Mouse (Mus musculus) lung, embryonic 14.5 days (tissue): ENCODE results near the gene Mindy3. TPM values are rescaled to one million over a fixed set of nuclear protein-coding genes. Genes with fewer than 3 reads are reported as not detected.
"Not testable (repeated sequence)": the region's sequence is repeated elsewhere in the genome, so short reads cannot be mapped to it uniquely, and the experiment has no call there.

Source experiments
- ATAC-seq: fragments of 200-750 bp; cut with Nextera tagmentation; 2 replicates; pipeline ENCODE4 v1.8.0; 2017; ENCODE audit warnings: mild to moderate bottlenecking, moderate TSS enrichment, moderate library complexity; ENCODE audit not compliant: insufficient read depth
- DNase-seq: peaks from one replicate; pipeline ENCODE4 v3.0.0-alpha.2; 2015
- H3K27ac ChIP-seq: fragments of 300-500 bp; sonication (generic); 2 replicates; pipeline ENCODE4 v1.5.1; 2014; ENCODE audit warnings: low read depth, mild to moderate bottlenecking, moderate library complexity
- H3K27me3 ChIP-seq: fragments of 300-500 bp; sonication (generic); 2 replicates; pipeline ENCODE4 v1.6.1; 2014; ENCODE audit warnings: low read length, control low read depth; ENCODE audit not compliant: insufficient read depth
- H3K36me3 ChIP-seq: fragments of 300-500 bp; sonication (generic); 2 replicates; pipeline ENCODE4 v1.6.1; 2014; ENCODE audit warnings: control low read depth; ENCODE audit not compliant: insufficient read depth
- H3K4me1 ChIP-seq: fragments of 300-500 bp; sonication (generic); 2 replicates; pipeline ENCODE4 v1.6.1; 2014; ENCODE audit warnings: antibody characterized with exemption, control low read depth; ENCODE audit not compliant: insufficient read depth
- H3K4me2 ChIP-seq: fragments of 300-500 bp; sonication (generic); 2 replicates; pipeline ENCODE4 v1.6.1; 2014; ENCODE audit warnings: mild to moderate bottlenecking
- H3K4me3 ChIP-seq: fragments of 300-500 bp; sonication (generic); 2 replicates; pipeline ENCODE4 v1.5.1; 2014; ENCODE audit warnings: low read depth, low read length
- H3K9ac ChIP-seq: fragments of 300-500 bp; sonication (generic); 2 replicates; pipeline ENCODE4 v1.6.1; 2014
- H3K9me3 ChIP-seq: fragments of 300-500 bp; sonication (generic); 2 replicates; pipeline ENCODE4 v1.6.1; 2016; ENCODE audit warnings: low read depth, low read length, control low read depth
- CTCF ChIP-seq: IDR thresholded peaks from 2 replicates; pipeline ENCODE4 v1.5.1; 2016; ENCODE audit warnings: antibody characterized with exemption, low read depth
- WGBS: fragments of 180-500 bp; shearing (Covaris S2); extraction: QIAGEN DNeasy Blood & Tissue Kit; methylation state at CpG from one replicate; pipeline ENCODE4 v1.1.7; 2014; 5-methylcytosine and 5-hydroxymethylcytosine counted together
- polyA plus RNA-seq: library from polyadenylated mRNA; unstranded; fragments of >200 nt; fragmentation: Nextera tagmentation; extraction: Ambion mirVana; gene quantifications from 2 replicates; pipeline ENCODE4 v1.2.1, GENCODE M21; 2014

Mindy3 gene
- 30.7 and 34.3 TPM in 2 replicates for polyA plus RNA-seq

DNA sequence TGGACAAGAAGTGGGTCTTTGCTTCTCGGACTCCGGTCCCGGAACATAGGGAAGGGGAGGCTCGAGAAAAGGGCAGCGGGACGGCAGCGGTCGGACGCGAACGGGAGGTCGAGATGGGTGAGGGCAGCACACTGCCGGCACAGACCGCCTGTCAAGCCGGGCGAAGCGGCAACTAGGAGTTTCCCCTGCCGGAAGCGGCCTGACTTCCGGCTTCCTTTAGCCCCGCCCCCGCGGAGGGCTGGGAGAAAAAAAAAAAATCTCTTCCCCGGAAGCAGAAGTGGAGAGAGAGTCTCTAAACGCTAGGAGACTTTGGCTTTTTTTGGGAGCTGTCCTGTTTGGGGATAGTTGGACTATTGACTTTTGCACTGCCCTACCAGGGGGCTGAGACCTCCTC, at the start of gene Mindy3:
Gene Mindy3, minus strand, starts transcription at position 209 of the 394 bp plus-strand sequence.
- DNase-seq (peak; percentile 95), ATAC-seq (peak; percentile 93)
- Histone ChIP-seq H3K9me3 (no peaks in the 10 kb centered on the region), H3K4me3 (peak within 1 kb of the TSS; percentile 84), H3K4me2 (peak within 1 kb of the TSS; percentile 87), H3K27ac (peak within 1 kb of the TSS; percentile 54; the same call in 1 of the 2 replicates), H3K4me1 (peaks cover 4% of the 10 kb centered on the region; the same call in 1 of the 2 replicates), H3K9ac (peak within 1 kb of the TSS; percentile 76), H3K36me3 (no peaks in the 10 kb centered on the region), H3K27me3 (no peaks in the 10 kb centered on the region)
- no peak for TF ChIP-seq CTCF
- WGBS, result under 1% methylated on average over 25 of the region's 25 CpGs

DNA sequence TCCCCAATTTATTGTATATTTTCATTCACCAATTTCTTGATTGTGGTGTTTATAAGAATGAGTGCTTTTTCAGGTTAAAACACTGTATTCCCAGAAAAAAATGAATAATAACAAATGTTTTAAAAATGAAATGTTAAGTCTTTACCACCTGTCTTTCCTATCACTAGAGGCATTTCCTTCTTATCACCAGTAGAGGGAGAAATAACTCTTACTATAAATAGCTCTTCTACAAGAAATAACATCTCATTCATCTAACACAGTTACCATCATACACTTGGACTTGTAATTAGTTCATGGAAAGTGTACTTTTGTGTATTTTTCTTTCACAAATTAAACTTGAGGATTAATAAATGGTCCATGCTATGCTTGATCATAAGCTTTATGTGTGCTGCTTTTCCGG, 40.5 kb upstream of the Mindy3 start:
- no peak overlapping the region for H3K4me2 ChIP-seq
- peak; percentile 50 for TF ChIP-seq CTCF
- DNase-seq (peak; percentile 9), ATAC-seq (no peak)
- no peaks in the 10 kb centered on the region for H3K9me3 ChIP-seq
- no peaks in the 10 kb centered on the region for H3K4me1 ChIP-seq
- no peak overlapping the region for H3K9ac ChIP-seq
- H3K4me3 ChIP-seq, result no peak overlapping the region
- WGBS, result 80% methylated on average over 1 of the region's 1 CpGs
- H3K27ac ChIP-seq, result no peak overlapping the region
- H3K27me3 ChIP-seq, result no peaks in the 10 kb centered on the region
- no peaks in the 10 kb centered on the region for H3K36me3 ChIP-seq

DNA sequence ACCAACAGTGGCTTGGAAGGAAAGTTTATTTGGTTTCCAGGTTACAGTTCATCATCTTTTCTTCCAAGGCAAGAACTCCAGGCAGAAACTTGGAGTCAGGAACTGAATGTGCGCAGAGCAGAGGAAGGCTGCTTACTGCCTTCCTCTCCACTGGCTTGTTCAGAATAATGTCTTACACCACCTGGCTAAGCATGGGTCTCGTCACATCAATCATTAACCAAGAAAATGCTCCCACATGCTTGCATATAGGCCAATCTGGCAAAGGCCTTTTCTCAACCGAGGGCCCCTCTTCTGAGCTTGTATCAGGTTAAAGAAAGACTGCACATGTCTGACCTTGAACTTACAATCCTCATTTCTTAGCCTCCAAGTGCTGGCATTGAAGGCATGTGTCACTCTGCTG, 30.8 kb upstream of the Mindy3 start:
- no peak for TF ChIP-seq CTCF
- H3K4me1 ChIP-seq, result no peaks in the 10 kb centered on the region
- no peak overlapping the region for H3K4me3 ChIP-seq
- H3K4me2 ChIP-seq, result no peak overlapping the region
- no peak for DNase-seq
- no peaks in the 10 kb centered on the region for H3K36me3 ChIP-seq
- H3K27ac ChIP-seq, result no peak overlapping the region
- H3K9ac ChIP-seq, result no peak overlapping the region
- no peaks in the 10 kb centered on the region for H3K9me3 ChIP-seq
- no peak for ATAC-seq
- WGBS, result 75% methylated on average over 3 of the region's 3 CpGs
- no peaks in the 10 kb centered on the region for H3K27me3 ChIP-seq

DNA sequence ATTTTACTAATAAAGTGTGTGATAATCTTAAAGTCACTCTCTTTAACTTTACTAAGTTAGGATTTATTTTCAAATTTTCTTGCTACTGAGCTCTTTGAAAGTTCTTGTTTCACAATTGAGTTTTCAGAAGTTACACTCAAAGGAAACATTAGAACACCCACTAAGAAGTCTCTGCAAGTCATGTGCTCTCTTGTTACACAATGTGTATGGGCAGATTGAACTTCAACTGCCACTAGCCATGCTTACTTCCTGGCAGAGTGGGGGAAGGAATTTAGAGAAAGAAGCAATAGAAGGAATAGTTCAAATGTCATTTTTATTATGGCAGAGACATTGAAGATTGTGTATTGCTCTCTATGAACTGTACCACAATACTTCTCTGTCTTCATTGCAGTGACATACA, 20.9 kb upstream of the Mindy3 start:
- no peak overlapping the region for H3K27ac ChIP-seq
- H3K9me3 ChIP-seq, result no peaks in the 10 kb centered on the region
- no peak for DNase-seq
- no peak for ATAC-seq
- no peaks in the 10 kb centered on the region for H3K4me1 ChIP-seq
- H3K4me3 ChIP-seq, result no peak overlapping the region
- no peaks in the 10 kb centered on the region for H3K27me3 ChIP-seq
- no peak overlapping the region for H3K4me2 ChIP-seq
- H3K9ac ChIP-seq, result no peak overlapping the region
- H3K36me3 ChIP-seq, result no peaks in the 10 kb centered on the region
- no peak for TF ChIP-seq CTCF

DNA sequence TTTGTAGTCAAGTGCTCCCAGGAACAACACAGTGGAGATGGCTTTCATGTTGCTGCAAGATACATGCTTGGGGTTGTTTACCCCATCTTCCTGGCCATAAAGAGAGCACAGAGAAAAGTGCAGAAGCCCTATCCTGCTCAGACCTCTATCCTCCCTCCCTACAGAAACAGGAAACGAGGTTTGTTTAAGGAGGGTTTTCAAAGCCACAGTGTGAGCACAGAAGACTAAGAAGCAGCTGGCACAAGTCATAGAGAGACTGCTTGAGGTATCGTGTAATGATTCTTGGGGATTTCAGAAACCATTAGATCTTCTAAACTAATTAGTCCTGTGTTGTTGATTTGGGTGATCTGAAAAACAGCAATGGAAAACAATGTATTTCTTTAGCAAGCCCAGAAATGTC, 20.3 kb upstream of the Mindy3 start:
- no peak overlapping the region for H3K4me2 ChIP-seq

DNA sequence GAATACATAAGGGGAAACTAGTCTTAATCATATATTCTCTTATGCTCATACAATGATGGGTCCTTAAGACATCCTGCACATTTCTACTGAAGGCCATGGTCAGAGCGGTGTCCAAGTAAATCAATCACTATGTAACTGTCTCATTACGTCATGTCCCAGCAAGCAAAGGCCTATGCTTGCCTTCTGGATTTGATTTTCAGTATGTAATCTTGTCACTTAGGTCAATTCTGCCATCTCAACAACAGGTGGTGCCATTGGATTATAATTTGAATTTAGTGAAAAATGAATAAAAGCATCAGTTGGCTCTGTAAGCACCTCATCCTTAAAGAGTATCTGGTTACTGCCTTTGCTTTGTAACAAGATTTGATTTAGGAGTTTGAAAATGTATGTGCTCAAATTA, 18.9 kb upstream of the Mindy3 start:
- no peak overlapping the region for H3K27ac ChIP-seq
- H3K36me3 ChIP-seq, result no peaks in the 10 kb centered on the region
- no peak overlapping the region for H3K4me3 ChIP-seq
- ATAC-seq (no peak), DNase-seq (peak; percentile 48)
- H3K4me1 ChIP-seq, result no peaks in the 10 kb centered on the region
- WGBS, result 66% methylated on average over 2 of the region's 2 CpGs
- H3K4me2 ChIP-seq, result no peak overlapping the region
- H3K27me3 ChIP-seq, result no peaks in the 10 kb centered on the region
- H3K9me3 ChIP-seq, result no peaks in the 10 kb centered on the region
- TF ChIP-seq CTCF, result 0 out of 2 replicates have a peak, but pooled peaks have one; percentile 26
- H3K9ac ChIP-seq, result no peak overlapping the region

More for the DNA sequence above, 20.3 kb upstream of the Mindy3 start:
- Histone ChIP-seq H3K27ac (no peak overlapping the region), H3K27me3 (no peaks in the 10 kb centered on the region), H3K4me1 (no peaks in the 10 kb centered on the region), H3K36me3 (no peaks in the 10 kb centered on the region), H3K9me3 (no peaks in the 10 kb centered on the region), H3K4me3 (no peak overlapping the region), H3K9ac (no peak overlapping the region)
- WGBS, result 40% methylated on average over 2 of the region's 2 CpGs
- DNase-seq (no peak), ATAC-seq (no peak)
- no peak for TF ChIP-seq CTCF

GRCm38 (mm10) chr2:12432055-12432454, 12.8 kb upstream of the Mindy3 start:
- H3K4me2 ChIP-seq, result no peak overlapping the region
- ATAC-seq, result peak; percentile 6; the same call in 1 of the 2 replicates
- H3K27me3 ChIP-seq, result no peaks in the 10 kb centered on the region
- no peak for TF ChIP-seq CTCF
- peak; percentile 14 for DNase-seq
- no peak overlapping the region for H3K4me3 ChIP-seq
- no peaks in the 10 kb centered on the region for H3K4me1 ChIP-seq
- WGBS, result 63% methylated on average over 1 of the region's 1 CpGs
- H3K9ac ChIP-seq, result no peak overlapping the region
- no peak overlapping the region for H3K27ac ChIP-seq
- H3K9me3 ChIP-seq, result no peaks in the 10 kb centered on the region
- H3K36me3 ChIP-seq, result no peaks in the 10 kb centered on the region

- no peak overlapping the region for H3K27ac ChIP-seq
- DNase-seq, result no peak
- no peak overlapping the region for H3K9ac ChIP-seq
- H3K4me2 ChIP-seq, result no peak overlapping the region
- no peaks in the 10 kb centered on the region for H3K9me3 ChIP-seq
- no peak for TF ChIP-seq CTCF
- H3K27me3 ChIP-seq, result no peaks in the 10 kb centered on the region
- H3K4me3 ChIP-seq, result no peak overlapping the region
- ATAC-seq, result no peak
- no peaks in the 10 kb centered on the region for H3K36me3 ChIP-seq
- 67% methylated on average over 3 of the region's 3 CpGs for WGBS
- H3K4me1 ChIP-seq, result no peaks in the 10 kb centered on the region
These were observed 5.1 kb upstream of the Mindy3 start for GRCm38 (mm10) chr2:12424374-12424773.

DNA sequence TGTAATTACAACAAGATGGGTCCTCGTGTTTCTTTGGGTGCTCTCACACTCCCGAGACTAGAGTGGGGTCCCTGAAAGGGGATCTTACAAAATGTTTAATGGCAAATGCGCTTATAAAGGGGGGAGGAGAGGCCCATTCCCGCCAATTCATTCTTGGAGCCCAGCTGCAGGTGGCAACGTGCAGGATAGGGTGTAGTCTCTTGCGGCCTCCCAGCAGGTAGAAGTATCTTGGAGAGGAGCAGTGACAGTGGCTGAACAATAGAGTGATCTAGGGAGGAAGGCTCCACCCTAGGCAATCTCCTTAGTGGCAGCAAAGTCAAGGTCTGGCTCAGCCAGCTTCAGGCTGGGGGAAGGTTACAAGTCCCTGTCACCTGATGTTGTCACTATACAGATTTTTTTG, 4.2 kb upstream of the Mindy3 start:
- not testable (repeated sequence) for H3K27ac ChIP-seq, H3K36me3 ChIP-seq, H3K27me3 ChIP-seq, H3K9me3 ChIP-seq, H3K4me3 ChIP-seq, H3K9ac ChIP-seq, H3K4me1 ChIP-seq, DNase-seq, ATAC-seq, H3K4me2 ChIP-seq
- WGBS, result 58% methylated on average over 6 of the region's 6 CpGs
